Mouse (Mus musculus) G1E (cell line): ENCODE results near the gene Trank1.

Experiments used
- CTCF ChIP-seq: IDR thresholded peaks from 2 replicates; pipeline ENCODE4 v1.5.1; 2012; ENCODE audit warnings: low read depth, low read length, inconsistent platforms, mixed read lengths
- POLR2AphosphoS5 ChIP-seq: IDR thresholded peaks from 2 replicates; pipeline ENCODE4 v1.6.1; 2012; ENCODE audit warnings: low read depth, low read length, inconsistent platforms; ENCODE audit not compliant: insufficient replicate concordance

DNA sequence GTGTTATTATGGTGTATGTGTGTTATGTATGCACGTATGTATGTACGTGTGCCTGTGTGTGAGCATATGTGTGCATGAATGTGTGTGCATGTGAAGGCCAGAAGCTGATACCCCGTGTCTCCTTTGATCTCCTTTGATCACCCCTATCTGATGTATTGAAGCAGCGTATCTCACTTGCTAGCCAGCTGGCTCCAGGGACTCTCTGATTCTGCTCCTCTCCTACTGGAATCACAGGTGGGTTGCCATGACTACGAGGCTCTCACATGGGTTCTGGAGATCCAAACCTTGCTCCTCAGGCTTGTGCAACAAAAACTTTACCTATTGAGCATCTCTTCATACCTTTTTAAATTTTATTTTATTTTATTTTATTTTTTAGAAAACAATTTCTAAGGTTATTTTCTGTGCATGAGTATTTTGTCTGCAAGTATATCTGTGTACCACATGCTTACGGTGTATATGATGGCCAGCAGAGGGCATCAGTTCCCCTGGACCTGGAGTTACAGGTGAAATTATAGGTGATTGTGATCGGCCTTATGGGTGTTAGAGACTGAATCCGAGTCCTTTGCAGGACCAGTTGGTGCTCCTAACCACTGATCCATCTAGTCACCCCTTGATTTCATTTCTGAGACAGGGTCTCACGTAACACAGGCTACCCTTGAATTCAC is 116.5 kb downstream of the Trank1 start:
- TF ChIP-seq CTCF (no peak), POLR2AphosphoS5 (no peak)
